Mouse (Mus musculus) hindbrain, embryonic 10.5 days (tissue): ENCODE results near the gene Slc25a38. TPM values are rescaled to one million over a fixed set of nuclear protein-coding genes. Genes with fewer than 3 reads are reported as not detected.
A peak's percentile ranks its signal among the peaks of the same experiment; 100 is the strongest.

Source experiments
- DNase-seq: peaks from one replicate; pipeline ENCODE4 v3.0.0-alpha.2; 2017; ENCODE audit warnings: low spot score
- H3K27ac ChIP-seq: fragments of 300-500 bp; sonication (generic); 2 replicates; pipeline ENCODE4 v1.5.1; 2016; ENCODE audit warnings: mild to moderate bottlenecking, moderate library complexity
- H3K27me3 ChIP-seq: fragments of 300-500 bp; sonication (generic); 2 replicates; pipeline ENCODE4 v1.6.1; 2016; ENCODE audit warnings: mild to moderate bottlenecking; ENCODE audit not compliant: poor library complexity, insufficient read depth, severe bottlenecking
- H3K36me3 ChIP-seq: fragments of 300-500 bp; sonication (generic); 2 replicates; pipeline ENCODE4 v1.6.1; 2016; ENCODE audit warnings: mild to moderate bottlenecking, moderate library complexity
- H3K4me1 ChIP-seq: fragments of 300-500 bp; sonication (generic); replicated peaks from 2 replicates; pipeline ENCODE4 v1.6.1; 2016; ENCODE audit warnings: mild to moderate bottlenecking
- H3K4me3 ChIP-seq: fragments of 300-500 bp; sonication (generic); 2 replicates; pipeline ENCODE4 v1.5.1; 2016; ENCODE audit warnings: mild to moderate bottlenecking, moderate library complexity
- H3K9me3 ChIP-seq: fragments of 300-500 bp; sonication (generic); 2 replicates; pipeline ENCODE4 v1.6.1; 2016; ENCODE audit warnings: mild to moderate bottlenecking, moderate library complexity
- WGBS: fragments of 180-500 bp; shearing (Covaris S2); methylation state at CpG from one replicate; pipeline ENCODE4 v1.1.7; 2016; 5-methylcytosine and 5-hydroxymethylcytosine counted together
- polyA plus RNA-seq: library from polyadenylated mRNA; unstranded; fragments of >200 nt; fragmentation: Nextera tagmentation; extraction: Ambion mirVana; gene quantifications from 2 replicates; pipeline ENCODE4 v1.2.1, GENCODE M21; 2016

The Slc25a38 gene
- polyA plus RNA-seq: 41.6 and 43.5 TPM in 2 replicates

GRCm38 (mm10) chr9:120110211-120111018, at the start of gene Slc25a38:
TSS of gene Slc25a38 (plus strand) at chr9:120110374.
- Histone ChIP-seq H3K36me3 (no peaks in the 10 kb centered on the region), H3K27me3 (no peaks in the 10 kb centered on the region)
- WGBS: 1% methylated on average over 62 of the region's 62 CpGs

GRCm38 (mm10) chr9:120064317-120064716, 45.9 kb upstream of the Slc25a38 start:
- H3K27ac ChIP-seq: no peak overlapping the region
- H3K9me3 ChIP-seq: no peaks in the 10 kb centered on the region
- no peaks in the 10 kb centered on the region; the same call in 1 of the 2 replicates for H3K27me3 ChIP-seq
- 76% methylated on average over 4 of the region's 4 CpGs for WGBS
- no peak for DNase-seq
- H3K36me3 ChIP-seq: no peaks in the 10 kb centered on the region
- H3K4me1 ChIP-seq: no peaks in the 10 kb centered on the region
- no peak overlapping the region for H3K4me3 ChIP-seq

More at GRCm38 (mm10) chr9:120110211-120111018, at the start of gene Slc25a38:
- Histone ChIP-seq H3K9me3 (no peaks in the 10 kb centered on the region), H3K4me1 (peaks cover 13% of the 10 kb centered on the region), H3K4me3 (peak within 1 kb of the TSS; percentile 86), H3K27ac (peak within 1 kb of the TSS; percentile 94)
- DNase-seq: peak; percentile 94

GRCm38 (mm10) chr9:120067609-120068008, 42.6 kb upstream of the Slc25a38 start:
- Histone ChIP-seq H3K9me3 (no peaks in the 10 kb centered on the region), H3K36me3 (no peaks in the 10 kb centered on the region), H3K4me1 (no peaks in the 10 kb centered on the region), H3K4me3 (no peak overlapping the region), H3K27ac (no peak overlapping the region), H3K27me3 (no peaks in the 10 kb centered on the region; the same call in 1 of the 2 replicates)
- no peak for DNase-seq
- WGBS: 92% methylated on average over 2 of the region's 2 CpGs

GRCm38 (mm10) chr9:120068047-120068446, 42.1 kb upstream of the Slc25a38 start:
- Histone ChIP-seq H3K4me1 (0 out of 2 replicates have a peak, but pooled peaks cover 1% of the 10 kb centered on the region), H3K9me3 (no peaks in the 10 kb centered on the region), H3K4me3 (no peak overlapping the region), H3K27me3 (no peaks in the 10 kb centered on the region; the same call in 1 of the 2 replicates), H3K36me3 (no peaks in the 10 kb centered on the region), H3K27ac (no peak overlapping the region)
- WGBS: 66% methylated on average over 10 of the region's 10 CpGs
- DNase-seq: no peak

GRCm38 (mm10) chr9:120069779-120070178, 40.4 kb upstream of the Slc25a38 start, which contains the start of gene Cx3cr1:
TSS of gene Cx3cr1 (minus strand) at chr9:120069879.
- no peak within 1 kb of the TSS for H3K27ac ChIP-seq
- 0 out of 2 replicates have a peak, but pooled peaks cover 4% of the 10 kb centered on the region for H3K4me1 ChIP-seq
- no peaks in the 10 kb centered on the region; the same call in 1 of the 2 replicates for H3K27me3 ChIP-seq
- DNase-seq: no peak
- no peak within 1 kb of the TSS for H3K4me3 ChIP-seq
- no peaks in the 10 kb centered on the region for H3K9me3 ChIP-seq
- H3K36me3 ChIP-seq: no peaks in the 10 kb centered on the region
- 83% methylated on average over 11 of the region's 11 CpGs for WGBS

GRCm38 (mm10) chr9:120071251-120071650, 38.9 kb upstream of the Slc25a38 start:
- no peak overlapping the region for H3K4me3 ChIP-seq

GRCm38 (mm10) chr9:120073169-120073568, 37.0 kb upstream of the Slc25a38 start:
- Histone ChIP-seq H3K36me3 (no peaks in the 10 kb centered on the region), H3K4me3 (no peak overlapping the region), H3K27me3 (no peaks in the 10 kb centered on the region; the same call in 1 of the 2 replicates), H3K9me3 (no peaks in the 10 kb centered on the region), H3K4me1 (0 out of 2 replicates have a peak, but pooled peaks cover 4% of the 10 kb centered on the region), H3K27ac (0 out of 2 replicates have a peak overlapping the region, but pooled peaks have one; percentile 16)
- 30% methylated on average over 3 of the region's 3 CpGs for WGBS
- DNase-seq: peak; percentile 86

More at GRCm38 (mm10) chr9:120071251-120071650, 38.9 kb upstream of the Slc25a38 start:
- 82% methylated on average over 2 of the region's 2 CpGs for WGBS
- Histone ChIP-seq H3K27me3 (no peaks in the 10 kb centered on the region; the same call in 1 of the 2 replicates), H3K9me3 (no peaks in the 10 kb centered on the region), H3K4me1 (0 out of 2 replicates have a peak, but pooled peaks cover 4% of the 10 kb centered on the region), H3K27ac (no peak overlapping the region), H3K36me3 (no peaks in the 10 kb centered on the region)
- DNase-seq: no peak

- WGBS: 89% methylated on average over 7 of the region's 7 CpGs
- H3K27me3 ChIP-seq: no peaks in the 10 kb centered on the region
- no peak for DNase-seq
- no peak overlapping the region for H3K4me3 ChIP-seq
- no peaks in the 10 kb centered on the region for H3K9me3 ChIP-seq
- H3K36me3 ChIP-seq: no peaks in the 10 kb centered on the region
- H3K27ac ChIP-seq: no peak overlapping the region
- 0 out of 2 replicates have a peak, but pooled peaks cover 4% of the 10 kb centered on the region for H3K4me1 ChIP-seq
These were observed 35.7 kb upstream of the Slc25a38 start for GRCm38 (mm10) chr9:120074516-120074915.

GRCm38 (mm10) chr9:120078241-120078640, 31.9 kb upstream of the Slc25a38 start:
- no peak for DNase-seq
- no peak overlapping the region for H3K27ac ChIP-seq
- H3K9me3 ChIP-seq: 0 out of 2 replicates have a peak, but pooled peaks cover 5% of the 10 kb centered on the region
- no peak overlapping the region for H3K4me3 ChIP-seq
- H3K36me3 ChIP-seq: no peaks in the 10 kb centered on the region
- peaks cover 10% of the 10 kb centered on the region for H3K4me1 ChIP-seq
- WGBS: 76% methylated on average over 3 of the region's 3 CpGs
- H3K27me3 ChIP-seq: no peaks in the 10 kb centered on the region

- Histone ChIP-seq H3K9me3 (0 out of 2 replicates have a peak, but pooled peaks cover 5% of the 10 kb centered on the region), H3K36me3 (no peaks in the 10 kb centered on the region), H3K4me3 (no peak overlapping the region), H3K27me3 (no peaks in the 10 kb centered on the region), H3K4me1 (peaks cover 13% of the 10 kb centered on the region), H3K27ac (no peak overlapping the region)
- 78% methylated on average over 7 of the region's 7 CpGs for WGBS
- DNase-seq: no peak
These were observed 30.3 kb upstream of the Slc25a38 start for GRCm38 (mm10) chr9:120079901-120080300.

- H3K27me3 ChIP-seq: no peaks in the 10 kb centered on the region
- no peak for DNase-seq
- H3K9me3 ChIP-seq: 0 out of 2 replicates have a peak, but pooled peaks cover 5% of the 10 kb centered on the region
- H3K4me3 ChIP-seq: no peak overlapping the region
- H3K4me1 ChIP-seq: peaks cover 13% of the 10 kb centered on the region
- H3K36me3 ChIP-seq: no peaks in the 10 kb centered on the region
- 82% methylated on average over 8 of the region's 8 CpGs for WGBS
- no peak overlapping the region for H3K27ac ChIP-seq
These were observed 29.5 kb upstream of the Slc25a38 start for GRCm38 (mm10) chr9:120080546-120081108.

- no peaks in the 10 kb centered on the region for H3K36me3 ChIP-seq
- 0 out of 2 replicates have a peak, but pooled peaks cover 5% of the 10 kb centered on the region for H3K9me3 ChIP-seq
- peaks cover 13% of the 10 kb centered on the region for H3K4me1 ChIP-seq
- H3K27ac ChIP-seq: no peak overlapping the region
- H3K27me3 ChIP-seq: no peaks in the 10 kb centered on the region
- no peak for DNase-seq
- no peak overlapping the region for H3K4me3 ChIP-seq
- WGBS: 75% methylated on average over 6 of the region's 6 CpGs
These were observed 28.9 kb upstream of the Slc25a38 start for GRCm38 (mm10) chr9:120081247-120081646.
